Mouse (Mus musculus) thymus, adult 2 months (tissue): ENCODE data around the gene Irgc1. TPM values are rescaled to one million over a fixed set of nuclear protein-coding genes. Genes with fewer than 3 reads are reported as not detected.
"Not testable (repeated sequence)": the region's sequence is repeated elsewhere in the genome, so short reads cannot be mapped to it uniquely, and the experiment has no call there.

ENCODE experiments used
- DNase-seq: peaks from one replicate; pipeline ENCODE4 v3.0.0; 2021
- H3K27ac ChIP-seq: fragments of 200-500 bp; 2 replicates; pipeline ENCODE4 v1.5.1; 2012; ENCODE audit warnings: low read length, control low read depth; ENCODE audit not compliant: control insufficient read depth, insufficient read depth
- H3K27me3 ChIP-seq: fragments of 200-500 bp; 2 replicates; pipeline ENCODE4 v1.6.1; 2012; ENCODE audit warnings: mild to moderate bottlenecking, low read length, moderate library complexity, mixed read lengths; ENCODE audit not compliant: control insufficient read depth, insufficient read depth
- H3K36me3 ChIP-seq: fragments of 200-500 bp; 2 replicates; pipeline ENCODE4 v1.6.1; 2012; ENCODE audit warnings: mild to moderate bottlenecking, low read length, moderate library complexity; ENCODE audit not compliant: control insufficient read depth, insufficient read depth
- H3K4me1 ChIP-seq: fragments of 200-500 bp; replicated peaks from 2 replicates; pipeline ENCODE4 v1.6.1; 2012; ENCODE audit warnings: low read length; ENCODE audit not compliant: control insufficient read depth, insufficient read depth
- H3K4me3 ChIP-seq: fragments of 200-500 bp; 2 replicates; pipeline ENCODE4 v1.5.1; 2012; ENCODE audit warnings: mild to moderate bottlenecking, low read length, control low read depth, moderate library complexity; ENCODE audit not compliant: control insufficient read depth, insufficient read depth
- CTCF ChIP-seq: fragments of 200-500 bp; IDR thresholded peaks from 2 replicates; pipeline ENCODE4 v1.5.1; 2012; ENCODE audit warnings: mild to moderate bottlenecking, control low read depth, low read length, moderate library complexity, borderline replicate concordance; ENCODE audit not compliant: control insufficient read depth, poor library complexity, insufficient read depth; ENCODE audit errors: extremely low read depth
- POLR2A ChIP-seq: fragments of 200-500 bp; IDR thresholded peaks from 2 replicates; pipeline ENCODE4 v1.6.1; 2012; ENCODE audit warnings: mild to moderate bottlenecking, low read length, control low read depth, moderate library complexity; ENCODE audit not compliant: control insufficient read depth, poor library complexity, insufficient read depth; ENCODE audit errors: extremely low read depth
- WGBS: fragments of 180-500 bp; shearing (Covaris S2); methylation state at CpG from one replicate; pipeline ENCODE4 v1.1.7; 2018; 5-methylcytosine and 5-hydroxymethylcytosine counted together
- polyA plus RNA-seq: library from polyadenylated mRNA; depleted of rRNA; stranded (reverse); fragments of >200 nt; gene quantifications from 2 replicates; pipeline ENCODE4 v1.2.3, GENCODE M21; 2012

Irgc1 gene
- polyA plus RNA-seq, 1 experiment, result 3.0 TPM

GRCm38 (mm10) chr7:24408186-24408585, 43.9 kb downstream of the Irgc1 start:
- WGBS, result 91% methylated on average over 9 of the region's 9 CpGs
- no peak for DNase-seq
- no peak for TF ChIP-seq POLR2A
- H3K27ac ChIP-seq, result no peak overlapping the region
- H3K4me3 ChIP-seq, result no peak overlapping the region
- no peaks in the 10 kb centered on the region for H3K27me3 ChIP-seq
- peaks cover 3% of the 10 kb centered on the region for H3K4me1 ChIP-seq
- H3K36me3 ChIP-seq, result peaks cover 18% of the 10 kb centered on the region

- no peak for TF ChIP-seq POLR2A
- H3K36me3 ChIP-seq, result peaks cover 19% of the 10 kb centered on the region
Measured at GRCm38 (mm10) chr7:24406528-24407344, 45.4 kb downstream of the Irgc1 start.

GRCm38 (mm10) chr7:24405649-24406048, 46.4 kb downstream of the Irgc1 start:
- H3K27me3 ChIP-seq, result no peaks in the 10 kb centered on the region
- peaks cover 12% of the 10 kb centered on the region for H3K4me1 ChIP-seq
- peaks cover 19% of the 10 kb centered on the region for H3K36me3 ChIP-seq
- 95% methylated on average over 13 of the region's 13 CpGs for WGBS
- TF ChIP-seq POLR2A (no peak), CTCF (no peak)
- no peak overlapping the region for H3K27ac ChIP-seq
- H3K4me3 ChIP-seq, result no peak overlapping the region
- no peak for DNase-seq

More at GRCm38 (mm10) chr7:24406528-24407344, 45.4 kb downstream of the Irgc1 start:
- Histone ChIP-seq H3K27ac (no peak overlapping the region), H3K27me3 (no peaks in the 10 kb centered on the region), H3K4me3 (no peak overlapping the region), H3K4me1 (0 out of 2 replicates have a peak, but pooled peaks cover 1% of the 10 kb centered on the region)
- 39% methylated on average over 5 of the region's 5 CpGs for WGBS
- peak; percentile 72 for DNase-seq

- Histone ChIP-seq H3K27ac (no peak overlapping the region), H3K27me3 (no peaks in the 10 kb centered on the region), H3K4me3 (no peak overlapping the region), H3K36me3 (peaks cover 19% of the 10 kb centered on the region), H3K4me1 (peaks cover 18% of the 10 kb centered on the region)
- WGBS, result 97% methylated on average over 9 of the region's 9 CpGs
- TF ChIP-seq CTCF, result peak; percentile 50; the same call in 1 of the 2 replicates
- TF ChIP-seq POLR2A, result no peak
- no peak for DNase-seq
Measured at GRCm38 (mm10) chr7:24402851-24403250, 49.2 kb downstream of the Irgc1 start.

GRCm38 (mm10) chr7:24400489-24400888, 51.6 kb downstream of the Irgc1 start:
- not testable (repeated sequence) for H3K27me3 ChIP-seq, H3K27ac ChIP-seq, H3K4me3 ChIP-seq, DNase-seq
- H3K36me3 ChIP-seq, result peaks cover 17% of the 10 kb centered on the region
- H3K4me1 ChIP-seq, result peaks cover 22% of the 10 kb centered on the region
- 88% methylated on average over 4 of the region's 4 CpGs for WGBS

GRCm38 (mm10) chr7:24400082-24400452, 52.0 kb downstream of the Irgc1 start:
- WGBS, result 8% methylated on average over 3 of the region's 3 CpGs
- Histone ChIP-seq H3K4me1 (peaks cover 23% of the 10 kb centered on the region), H3K36me3 (peaks cover 15% of the 10 kb centered on the region), H3K27ac (no peak overlapping the region), H3K27me3 (no peaks in the 10 kb centered on the region), H3K4me3 (peak overlapping the region; percentile 55)
- TF ChIP-seq CTCF, result no peak
- no peak for TF ChIP-seq POLR2A
- no peak for DNase-seq

GRCm38 (mm10) chr7:24399256-24400081, 52.6 kb downstream of the Irgc1 start, which contains the start of gene Smg9:
Gene Smg9 (plus strand): TSS chr7:24399619.
- WGBS, result 2% methylated on average over 66 of the region's 66 CpGs
- 0 out of 2 replicates have a peak, but pooled peaks have one; percentile 46 for TF ChIP-seq CTCF
- 0 out of 2 replicates have a peak, but pooled peaks have one; percentile 29 for TF ChIP-seq POLR2A
- Histone ChIP-seq H3K27me3 (no peaks in the 10 kb centered on the region), H3K4me3 (peak within 1 kb of the TSS; percentile 55), H3K36me3 (peaks cover 9% of the 10 kb centered on the region), H3K4me1 (peaks cover 29% of the 10 kb centered on the region), H3K27ac (peak within 1 kb of the TSS; percentile 79)
- DNase-seq, result peak; percentile 96
